Mouse (Mus musculus) splenic B cell, adult 2 months (primary cell): ENCODE results near the gene Rps29.
A peak's percentile ranks its signal among the peaks of the same experiment; 100 is the strongest.

Experiments used
- DNase-seq: peaks from one replicate; pipeline ENCODE4 v3.0.0-alpha.2; 2011; ENCODE audit warnings: low read depth, low spot score
- H3K27me3 ChIP-seq: 2 replicates; pipeline ENCODE4 v1.6.1; 2012; ENCODE audit warnings: mild to moderate bottlenecking, low read length, moderate library complexity, mixed read lengths; ENCODE audit not compliant: control insufficient read depth, poor library complexity, insufficient read depth, severe bottlenecking
- H3K36me3 ChIP-seq: 2 replicates; pipeline ENCODE4 v1.6.1; 2012; ENCODE audit warnings: mild to moderate bottlenecking, low read length, moderate library complexity, mixed read lengths; ENCODE audit not compliant: control insufficient read depth, poor library complexity, insufficient read depth, severe bottlenecking

The Rps29 gene

GRCm38 (mm10) chr12:69127626-69128025, 31.4 kb downstream of the Rps29 start:
- Histone ChIP-seq H3K36me3 (no peaks in the 10 kb centered on the region), H3K27me3 (no peaks in the 10 kb centered on the region)
- no peak for DNase-seq

GRCm38 (mm10) chr12:69127170-69127569, 31.8 kb downstream of the Rps29 start:
- Histone ChIP-seq H3K36me3 (no peaks in the 10 kb centered on the region), H3K27me3 (no peaks in the 10 kb centered on the region)
- DNase-seq, result peak; percentile 64

GRCm38 (mm10) chr12:69125066-69125465, 33.9 kb downstream of the Rps29 start:
- no peaks in the 10 kb centered on the region for H3K27me3 ChIP-seq
- no peaks in the 10 kb centered on the region for H3K36me3 ChIP-seq
- no peak for DNase-seq

- no peaks in the 10 kb centered on the region for H3K27me3 ChIP-seq
- no peak for DNase-seq
These were observed 36.2 kb downstream of the Rps29 start for GRCm38 (mm10) chr12:69122801-69123200.

GRCm38 (mm10) chr12:69119908-69120307, 39.1 kb downstream of the Rps29 start:
- Histone ChIP-seq H3K27me3 (no peaks in the 10 kb centered on the region), H3K36me3 (no peaks in the 10 kb centered on the region)
- DNase-seq, result no peak

More at GRCm38 (mm10) chr12:69122801-69123200, 36.2 kb downstream of the Rps29 start:
- no peaks in the 10 kb centered on the region for H3K36me3 ChIP-seq
